Mouse (Mus musculus) telencephalon, adult 2 months (tissue): ENCODE data around the gene Mapk8.

Source experiments
- DNase-seq: peaks from one replicate; pipeline ENCODE4 v3.0.0-alpha.2; 2011; ENCODE audit warnings: low read depth, low spot score

Gene Mapk8

DNA sequence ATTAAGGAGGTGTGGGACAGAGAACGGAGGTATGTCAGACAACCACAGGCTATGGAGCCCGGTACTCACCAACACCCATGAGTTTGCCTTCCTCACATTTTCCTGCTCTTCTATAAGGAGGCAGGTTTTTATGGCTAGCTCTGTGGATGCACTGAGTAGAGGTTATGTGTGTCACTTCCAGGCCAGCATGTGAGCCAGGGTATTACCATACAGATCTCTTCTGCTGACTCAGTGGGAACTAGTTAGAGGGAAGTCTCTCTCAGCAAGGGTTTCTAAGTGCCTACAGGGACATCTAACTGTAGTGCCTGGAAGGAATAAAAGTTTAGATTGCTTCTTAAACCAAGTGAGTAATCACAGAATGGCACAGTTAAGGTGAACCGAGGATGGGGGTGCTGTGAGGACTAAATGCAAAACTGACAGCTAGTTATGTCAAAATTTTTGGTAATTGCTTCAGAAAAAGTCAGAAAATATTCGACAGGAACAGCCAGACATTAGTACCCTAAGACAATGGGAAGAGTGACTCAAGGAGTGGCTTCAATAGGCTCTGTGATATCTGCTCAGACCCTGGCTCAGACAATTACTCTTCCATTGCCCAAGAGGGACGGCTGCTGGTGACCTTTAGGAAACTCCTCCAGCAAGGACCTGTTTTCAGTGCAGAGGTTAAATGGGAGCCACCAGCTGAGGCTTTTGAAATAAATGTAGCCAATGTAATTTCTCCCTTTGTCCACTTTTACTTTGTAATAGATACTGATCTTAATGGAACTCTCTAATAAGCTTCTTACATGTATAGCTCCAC is 48.7 kb downstream of the Mapk8 start:
- DNase-seq, result no peak

DNA sequence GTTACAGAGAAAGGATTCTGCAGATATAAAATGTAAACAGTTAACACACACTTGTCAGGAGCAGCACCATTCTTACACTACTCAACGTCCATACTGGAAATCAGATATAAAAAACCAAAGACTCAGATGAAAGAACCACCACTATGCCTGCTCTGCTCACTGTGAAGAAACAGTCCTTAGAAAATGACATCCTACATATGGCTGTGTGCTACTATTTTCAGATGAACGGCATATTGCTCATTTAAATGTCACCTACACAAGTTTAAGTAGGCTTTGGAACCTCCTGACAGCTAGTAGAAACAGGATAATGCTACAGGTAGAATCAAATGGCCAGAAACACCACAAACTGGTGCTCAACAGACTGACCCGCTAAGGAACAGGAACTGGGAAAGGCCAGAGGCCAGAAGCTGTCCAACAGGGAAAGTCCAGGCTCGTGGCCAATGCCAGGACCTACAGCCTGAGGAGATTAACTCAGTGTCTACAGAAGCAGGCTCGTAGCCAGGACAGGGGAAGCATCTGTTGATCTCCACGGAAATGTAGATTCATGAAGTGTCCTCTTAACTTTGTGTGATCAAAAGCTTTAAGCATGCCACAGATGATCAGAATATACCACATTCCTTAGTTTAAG is 66.0 kb downstream of the Mapk8 start:
- DNase-seq, result peak; percentile 34

DNA sequence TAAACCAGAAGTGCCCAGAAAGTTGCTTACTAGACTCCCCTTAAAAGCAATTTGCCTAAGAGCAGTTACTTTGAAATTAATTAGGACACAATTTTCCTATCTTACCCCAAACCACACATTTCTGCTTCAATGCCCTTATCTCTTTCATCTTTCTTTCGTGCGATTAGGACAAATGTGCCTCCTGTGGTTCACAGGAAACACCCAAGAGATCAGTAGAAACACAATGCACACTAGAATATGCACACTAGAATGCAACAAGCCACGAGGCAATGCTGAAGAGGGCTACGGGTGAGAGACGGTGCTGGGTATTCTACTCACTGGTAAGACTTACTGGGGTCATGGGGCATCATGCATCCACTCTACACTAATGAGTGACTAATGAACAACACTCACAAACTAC is 68.2 kb downstream of the Mapk8 start:
- DNase-seq, result no peak

DNA sequence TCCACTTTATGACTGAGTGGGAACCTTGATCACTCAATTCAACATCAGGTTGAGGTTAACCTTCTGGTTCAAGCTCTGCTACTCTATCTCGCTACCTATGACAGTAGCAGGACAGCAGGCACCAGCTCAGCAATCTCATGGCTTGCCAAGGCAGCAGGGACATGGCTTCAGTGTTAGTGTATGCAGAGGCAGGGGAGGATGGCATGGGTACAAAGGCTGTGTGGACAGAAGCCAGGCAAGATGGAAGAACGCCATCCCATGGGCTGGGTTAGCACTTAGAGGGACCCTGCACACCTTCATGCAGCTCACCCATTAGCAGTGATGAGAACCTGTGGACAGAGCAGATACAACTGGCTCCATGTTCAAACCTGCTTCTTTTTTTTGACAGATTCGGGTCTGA is 69.7 kb downstream of the Mapk8 start:
- no peak for DNase-seq

DNA sequence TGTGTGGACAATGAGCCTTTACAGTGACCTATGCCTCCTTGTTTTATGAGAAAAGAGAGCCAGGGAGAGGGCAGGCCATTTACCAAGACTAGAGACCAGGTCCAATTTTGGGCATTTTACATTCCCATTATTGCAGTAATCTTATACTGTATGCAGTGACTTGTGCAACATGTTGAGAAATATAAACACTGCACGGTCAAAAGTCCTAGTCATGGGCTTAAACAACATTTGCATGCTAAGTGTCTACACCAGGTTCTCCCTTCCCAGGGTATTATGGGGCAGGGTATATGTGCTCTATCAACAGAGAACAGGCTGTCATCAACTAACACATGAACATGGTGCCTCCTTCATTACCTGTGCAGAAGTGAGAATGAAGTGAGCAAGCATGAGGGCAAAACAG is 72.9 kb downstream of the Mapk8 start:
- DNase-seq, result no peak

DNA sequence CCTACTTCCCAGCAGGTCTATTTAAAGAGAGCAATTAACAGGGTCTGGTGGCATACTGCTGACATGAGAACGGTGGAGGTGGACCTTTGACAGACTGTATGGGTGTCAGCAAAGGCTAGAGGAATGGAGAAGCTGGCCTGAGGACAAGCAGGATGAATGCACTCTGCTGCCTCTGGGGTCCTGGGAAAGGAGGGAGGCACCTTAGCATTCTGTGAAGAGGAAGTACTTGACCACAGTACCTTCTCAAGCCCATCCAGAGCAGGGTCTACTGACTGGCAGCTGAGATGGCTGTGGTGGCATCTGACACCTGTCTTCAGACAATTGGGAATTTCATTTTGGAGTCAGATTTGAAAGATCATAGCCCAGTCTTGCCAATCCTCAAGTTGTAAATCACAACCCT is 73.7 kb downstream of the Mapk8 start:
- DNase-seq, result no peak

DNA sequence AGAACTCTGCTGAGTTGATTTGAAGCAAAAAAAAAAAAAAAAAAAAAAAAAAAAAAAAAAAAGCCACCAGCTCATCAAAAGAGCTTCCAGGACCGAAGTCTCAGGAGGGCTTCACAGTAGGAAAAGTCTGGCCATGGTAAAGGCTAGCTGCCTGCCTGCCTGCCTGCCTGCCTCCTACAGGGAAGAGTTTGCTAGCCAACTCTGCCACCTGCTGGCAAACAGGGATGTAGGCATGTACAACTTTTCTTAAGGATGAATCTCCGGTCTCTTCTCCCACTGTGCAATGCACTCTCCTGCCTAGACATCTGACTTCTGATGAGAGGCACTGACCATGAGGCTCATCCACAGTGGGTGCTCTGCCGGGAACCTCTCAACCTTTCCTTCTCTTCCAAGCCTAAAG is 75.7 kb downstream of the Mapk8 start:
- DNase-seq, result peak; percentile 56

DNA sequence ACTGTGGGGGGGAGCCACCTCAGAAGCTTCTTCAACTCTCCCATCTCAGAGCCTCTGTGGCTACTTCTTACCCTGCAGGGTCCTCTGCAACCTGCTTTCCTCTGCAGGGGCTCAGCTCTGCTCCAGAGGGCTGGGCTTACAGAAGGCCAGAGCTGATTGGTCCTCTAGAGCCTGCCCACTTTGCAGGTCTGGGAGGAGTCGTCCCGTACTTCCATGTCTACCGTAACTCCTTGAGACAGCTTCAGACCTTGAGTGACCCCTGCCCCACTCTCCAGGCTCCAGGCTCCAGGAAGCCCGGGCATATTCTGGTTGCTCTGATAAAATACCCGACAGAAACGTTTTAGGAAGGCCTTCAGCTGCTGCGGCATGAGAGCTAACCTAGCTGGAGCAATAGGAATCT is 76.9 kb downstream of the Mapk8 start:
- DNase-seq, result no peak

DNA sequence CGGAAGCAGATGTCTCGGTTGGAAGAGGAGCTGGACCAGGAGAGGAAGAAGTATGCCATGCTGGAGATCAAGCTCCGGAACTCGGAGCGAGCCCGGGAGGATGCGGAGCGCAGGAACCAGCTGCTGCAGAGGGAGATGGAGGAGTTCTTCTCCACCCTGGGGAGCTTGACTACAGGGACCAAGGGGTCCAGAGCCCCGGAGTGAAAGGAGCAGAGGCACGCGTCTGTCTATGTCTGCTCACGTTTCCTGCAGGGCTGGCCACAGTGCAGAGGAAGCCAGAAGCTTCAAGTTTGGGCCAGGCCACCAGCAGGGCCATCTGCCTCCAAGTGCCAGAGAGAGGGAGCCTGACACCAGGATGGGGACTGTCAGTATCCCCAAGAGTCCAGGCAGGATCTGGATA is 77.6 kb downstream of the Mapk8 start:
- no peak for DNase-seq

DNA sequence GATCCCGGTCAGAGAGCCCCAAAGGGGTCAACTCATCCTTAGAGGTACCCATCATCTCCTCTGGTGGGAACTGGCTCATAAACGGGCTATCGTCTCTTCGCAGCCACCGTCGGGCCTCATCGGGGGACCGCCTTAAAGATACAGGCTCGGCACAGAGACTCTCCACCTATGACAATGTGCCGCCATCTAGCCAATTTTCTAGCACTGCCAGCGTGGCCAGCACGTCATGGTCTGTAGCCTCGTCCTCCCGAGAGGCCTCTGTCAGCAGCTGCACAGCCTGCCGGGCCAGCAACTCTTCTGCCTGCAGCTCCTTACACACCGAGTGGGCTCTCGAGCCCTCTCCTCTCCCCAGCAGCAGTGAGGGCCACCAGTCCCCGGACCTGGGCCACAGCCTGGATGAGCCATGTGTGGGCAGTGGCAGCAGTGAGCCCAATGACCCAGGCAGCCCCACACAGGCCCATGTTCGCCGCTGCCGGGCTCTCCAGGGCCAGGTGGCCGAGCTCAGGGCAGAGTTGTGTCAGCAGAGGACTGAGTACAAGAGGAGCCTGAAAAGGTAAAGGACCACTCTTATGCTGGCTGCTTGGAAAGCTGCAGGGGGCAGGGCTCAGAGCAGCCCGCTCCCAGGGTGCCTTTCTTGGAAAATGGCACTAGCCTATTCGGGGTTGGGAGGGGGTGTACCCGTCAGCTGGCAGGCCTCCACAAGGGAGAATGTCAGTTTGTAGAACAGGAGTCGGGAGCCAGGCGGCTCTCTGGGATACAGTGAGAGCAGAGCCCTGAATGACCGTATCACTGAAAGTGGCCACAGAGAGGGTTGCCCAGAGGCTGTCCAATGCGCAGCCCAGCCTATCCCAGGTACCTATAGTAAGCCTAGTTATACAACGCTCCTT is 79.8 kb downstream of the Mapk8 start:
- no peak for DNase-seq

DNA sequence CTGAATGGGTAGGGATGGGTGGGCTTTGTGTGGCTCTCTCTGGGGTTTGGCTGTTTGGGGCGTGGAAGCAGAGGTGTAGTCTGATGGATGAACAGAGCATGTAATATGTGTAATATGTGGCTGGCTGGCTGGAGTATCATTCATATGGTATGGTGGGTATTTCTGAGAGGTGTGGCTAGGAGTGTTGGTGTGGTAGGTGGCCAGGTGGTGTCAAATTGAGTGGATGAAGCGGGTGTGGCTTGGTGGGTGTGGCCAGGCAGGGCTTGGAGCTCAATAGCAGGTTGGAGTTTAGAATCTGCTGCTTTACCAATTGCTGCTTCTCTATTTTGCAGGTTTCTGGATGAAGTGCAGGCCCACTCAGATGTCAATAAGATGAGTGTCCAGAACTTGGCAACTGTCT is 82.9 kb downstream of the Mapk8 start:
- no peak for DNase-seq

DNA sequence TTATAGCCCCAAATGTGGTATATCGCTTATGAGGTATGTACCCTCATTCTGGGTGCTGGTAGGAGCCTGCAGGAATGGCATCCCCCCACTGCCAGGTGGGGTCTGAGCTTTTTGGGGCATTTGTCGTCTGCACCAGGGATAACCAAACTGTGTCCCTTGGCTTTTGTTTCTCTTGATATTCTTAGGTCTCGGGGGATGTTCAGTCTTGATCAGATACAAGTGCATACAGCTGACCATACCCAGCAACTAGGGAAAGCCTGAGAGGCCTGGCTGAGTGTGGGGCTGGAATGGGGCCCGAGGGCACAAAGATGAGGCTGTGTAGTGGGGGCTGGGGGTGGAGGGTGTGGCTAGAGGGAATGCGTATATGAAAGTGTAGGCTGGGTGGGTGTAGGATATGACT is 83.3 kb downstream of the Mapk8 start:
- no peak for DNase-seq

DNA sequence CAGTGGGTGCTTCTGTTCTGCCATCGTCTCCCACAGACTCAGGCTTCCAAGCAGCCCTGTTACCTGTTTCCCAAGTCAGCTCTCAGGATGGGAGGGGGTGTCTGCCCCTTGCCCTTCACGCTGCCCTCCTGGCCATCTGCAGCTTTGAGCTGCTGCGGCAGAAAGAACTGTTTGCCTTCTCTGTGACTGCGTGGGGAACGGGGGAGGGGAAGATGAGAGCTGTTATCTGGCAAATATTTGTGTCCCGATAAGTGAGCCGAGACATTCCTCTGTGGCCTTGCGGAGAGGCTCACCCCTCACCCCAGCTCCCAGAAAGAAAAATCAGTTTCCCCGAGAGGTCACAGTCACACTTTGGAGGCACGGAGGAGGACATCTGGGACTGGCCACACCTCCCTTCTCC is 84.2 kb downstream of the Mapk8 start:
- DNase-seq, result no peak

DNA sequence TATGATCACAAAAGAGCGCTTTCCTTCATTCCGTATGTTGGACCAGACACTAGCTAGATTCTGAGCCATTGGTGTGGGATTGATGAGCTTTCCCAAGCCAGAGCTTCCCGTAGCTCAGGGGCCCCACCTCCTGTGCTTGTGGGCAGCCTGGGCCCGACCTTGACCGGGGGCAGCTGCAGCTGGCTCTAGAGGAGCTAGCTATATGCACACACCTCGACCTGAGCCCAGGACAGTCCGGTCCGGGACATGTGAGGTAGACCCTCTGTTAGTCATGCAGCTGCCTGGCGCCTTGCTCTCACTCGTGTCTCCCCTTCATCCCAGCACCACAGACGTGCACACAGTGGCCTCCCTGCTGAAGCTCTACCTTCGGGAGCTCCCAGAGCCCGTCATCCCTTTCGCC is 84.8 kb downstream of the Mapk8 start:
- no peak for DNase-seq

DNA sequence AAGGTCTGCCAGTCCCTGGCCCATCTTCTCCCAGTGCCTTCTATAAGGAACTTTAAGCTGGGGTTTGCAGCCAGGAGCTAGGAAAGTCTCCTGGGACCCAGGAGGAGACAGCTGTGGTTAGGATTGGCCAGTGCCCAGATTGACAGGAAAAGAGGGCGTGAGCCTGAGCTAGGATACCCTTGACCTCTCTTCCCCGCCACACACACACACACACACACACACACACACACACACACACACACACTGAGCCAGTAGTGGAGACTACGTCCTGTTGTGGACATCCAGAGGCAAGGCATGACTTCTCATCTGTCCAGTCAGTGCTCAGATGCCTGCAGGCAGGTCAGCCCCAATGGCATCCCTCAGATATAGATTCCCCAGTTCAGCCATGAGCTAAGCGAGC is 85.4 kb downstream of the Mapk8 start:
- no peak for DNase-seq

DNA sequence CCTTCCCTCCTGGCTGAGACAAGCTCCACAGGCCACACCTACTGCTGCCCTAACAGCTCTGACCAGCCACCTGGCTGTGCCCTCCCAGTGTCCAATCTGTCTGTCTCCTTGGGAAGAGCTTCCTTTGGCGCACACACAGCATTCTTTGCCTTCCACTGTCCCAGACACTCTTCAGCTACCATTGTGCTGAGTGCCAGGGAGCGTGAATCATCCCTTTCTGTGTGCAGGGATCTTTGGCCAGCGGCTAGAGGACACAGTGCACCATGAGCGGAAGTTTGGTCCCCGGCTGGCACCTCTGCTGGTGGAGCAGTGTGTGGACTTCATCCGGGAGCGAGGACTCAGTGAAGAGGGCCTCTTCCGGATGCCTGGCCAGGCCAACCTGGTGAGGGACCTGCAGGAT is 88.1 kb downstream of the Mapk8 start:
- no peak for DNase-seq

DNA sequence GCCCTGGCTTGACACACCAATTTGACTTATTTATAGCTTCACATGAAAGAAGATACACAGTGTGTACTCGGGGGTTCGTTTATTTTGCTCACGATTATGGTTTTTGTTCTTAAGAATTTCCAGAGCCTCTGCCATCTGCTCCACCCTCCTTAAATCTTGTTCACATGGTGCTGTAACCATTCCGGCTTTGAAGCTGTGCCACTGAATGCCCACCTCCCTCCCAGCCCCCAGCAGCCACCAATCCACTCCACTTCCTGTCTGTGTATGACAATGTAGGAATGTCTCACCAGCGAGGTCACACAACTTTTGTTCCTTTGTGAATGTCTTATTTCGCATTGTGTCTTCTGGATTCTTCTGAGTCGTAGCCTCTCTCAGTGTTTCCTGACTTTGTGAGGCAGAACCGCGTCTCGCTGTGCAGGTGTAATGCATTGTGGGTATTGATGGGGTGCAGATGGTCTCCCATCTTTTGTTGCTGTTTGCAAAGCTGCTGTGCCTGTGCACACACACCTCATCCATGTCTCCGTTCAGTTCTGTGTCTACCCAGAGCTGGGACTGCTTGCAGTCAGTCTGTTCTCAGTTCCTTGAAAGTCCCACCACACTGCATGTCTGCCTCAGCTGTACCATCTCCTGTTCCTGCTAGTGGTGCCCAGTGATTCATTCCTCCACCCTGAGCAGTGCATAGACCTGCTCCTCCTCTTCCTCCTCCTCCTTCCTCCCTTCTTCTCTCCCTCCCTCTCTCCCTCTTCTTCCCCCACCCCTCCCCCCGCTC is 89.2 kb downstream of the Mapk8 start:
- DNase-seq, result no peak

DNA sequence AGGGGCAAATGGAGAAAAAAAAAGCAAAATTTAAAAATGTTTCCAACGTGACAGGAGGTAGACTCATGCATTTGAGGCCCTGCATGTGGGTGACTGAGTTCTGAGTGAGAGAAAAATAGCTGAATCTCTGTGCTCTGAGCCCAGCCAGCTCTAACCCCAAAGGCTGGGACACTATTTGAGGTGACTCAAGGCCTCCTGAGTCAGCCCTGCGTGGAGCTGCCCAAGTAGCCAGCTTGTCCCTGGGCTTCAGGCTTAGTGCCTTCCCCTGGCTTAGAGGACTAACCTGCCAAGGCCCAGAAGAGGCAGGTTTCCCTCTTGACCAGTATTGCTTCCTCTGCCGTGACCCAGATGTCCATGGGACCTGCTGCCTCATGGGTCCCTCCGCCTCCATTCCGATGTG is 91.7 kb downstream of the Mapk8 start:
- no peak for DNase-seq

DNA sequence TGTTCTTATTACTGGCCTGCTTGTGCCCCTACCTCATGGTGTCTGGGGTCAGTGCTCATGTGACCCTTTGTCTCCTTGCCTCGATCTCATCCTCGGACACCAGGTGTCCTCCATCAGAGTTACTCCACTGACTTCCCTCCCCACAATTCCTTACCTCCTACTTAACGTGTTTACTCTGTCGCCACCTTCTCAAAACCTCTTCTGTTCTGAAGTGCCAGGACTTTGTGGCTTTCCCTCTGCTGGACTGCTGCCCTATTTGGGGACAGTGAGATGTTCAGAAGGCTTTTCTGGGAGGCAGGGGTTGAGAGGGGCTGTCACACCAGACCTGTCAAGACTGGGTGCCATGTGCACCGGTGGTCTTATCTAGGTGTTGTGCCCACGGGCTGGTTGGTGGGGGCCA is 94.1 kb downstream of the Mapk8 start:
- DNase-seq, result no peak

DNA sequence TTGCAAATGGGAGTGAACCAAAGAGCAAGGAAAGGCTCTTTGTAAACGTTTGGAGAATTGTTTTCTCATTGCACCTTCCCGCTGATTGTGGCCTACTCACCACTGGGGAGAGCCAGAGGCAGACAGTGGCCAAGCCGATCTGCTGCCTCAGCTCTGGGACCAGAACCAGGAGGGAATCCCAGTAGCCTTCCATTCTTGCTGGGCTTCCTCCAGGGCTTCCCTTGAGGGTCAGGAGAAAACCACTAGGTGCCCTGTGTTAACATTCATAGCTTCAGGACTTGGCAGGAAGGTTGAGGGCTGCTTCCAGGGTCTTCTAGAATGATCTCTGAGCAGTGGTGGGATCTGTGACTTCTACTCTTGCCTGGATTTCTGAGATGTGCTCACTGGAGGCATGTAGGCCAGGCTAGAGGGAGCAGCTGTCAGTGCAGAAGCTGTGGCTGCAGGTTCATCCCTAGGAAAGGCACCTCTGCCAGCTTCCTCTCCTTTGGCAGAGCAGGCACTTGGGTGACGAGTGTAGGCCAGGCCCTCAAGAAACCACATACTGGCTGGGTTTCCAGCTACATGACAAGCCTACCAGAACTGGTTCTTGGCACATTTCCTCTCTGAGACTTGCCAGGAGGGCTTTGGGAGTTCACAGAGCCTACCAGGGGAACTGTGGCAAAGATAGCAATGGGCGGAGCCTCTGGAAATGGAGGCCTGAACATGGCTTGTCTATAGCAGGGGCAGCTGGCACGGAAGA is 94.8 kb downstream of the Mapk8 start:
- no peak for DNase-seq

DNA sequence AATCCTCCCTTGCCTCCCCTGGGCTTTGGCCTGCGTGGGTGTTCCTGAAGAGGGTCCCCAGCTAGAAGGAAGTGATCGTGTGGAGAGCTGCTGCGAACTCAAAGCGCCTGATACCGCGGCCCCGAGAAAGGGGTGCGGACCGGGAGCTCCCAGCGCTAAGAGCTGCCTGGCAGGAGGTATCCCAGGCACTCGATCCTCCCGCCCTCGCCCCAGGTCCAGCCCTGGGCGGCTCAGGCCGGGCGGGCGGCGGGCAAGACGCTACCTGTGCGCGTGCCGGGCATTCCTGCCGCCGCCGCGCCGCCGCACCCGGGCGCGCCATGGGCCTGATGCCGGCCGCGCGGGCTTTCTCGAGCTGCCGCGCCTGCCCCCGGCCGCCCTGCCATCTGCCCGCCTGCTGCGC is 95.9 kb downstream of the Mapk8 start:
- DNase-seq, result no peak
